Mouse (Mus musculus): ENCODE data around the gene Jak1. TPM values are rescaled to one million over a fixed set of nuclear protein-coding genes. Genes with fewer than 3 reads are reported as not detected.

Gene Jak1
- polyA plus RNA-seq, 1 experiment from 2014 or later: 77.0 TPM

- Histone ChIP-seq H3K36me3 (ENCODE audit: control insufficient read depth, insufficient read depth, low read length) (no peaks in the 10 kb centered on the region), H3K9me3 (ENCODE audit: control insufficient read depth, low read length) (no peaks in the 10 kb centered on the region), H3K4me3 (replicated peaks; ENCODE audit: low read depth, low read length) (peak overlapping the region; percentile 98), H3K9ac (replicated peaks; ENCODE audit: low read length) (peak overlapping the region; percentile 80), H3K27me3 (ENCODE audit: control insufficient read depth, insufficient read depth, low read length) (no peaks in the 10 kb centered on the region), H3K4me1 (ENCODE audit: control insufficient read depth, insufficient read depth, low read length) (no peaks in the 10 kb centered on the region), H3K4me2 (ENCODE audit: low read length) (peak overlapping the region; percentile 78), H3K27ac (replicated peaks; ENCODE audit: low read depth, low read length) (peak overlapping the region; percentile 68; the same call in 1 of the 2 replicates)
- WGBS: 7% methylated on average over 26 of the region's 26 CpGs
- DNase-seq (peak; percentile 53), ATAC-seq (ENCODE audit: low FRiP score, low TSS enrichment) (peak; percentile 54)
Observed at GRCm38 (mm10) chr4:101263968-101264740, 928 bp downstream of the Jak1 start.

- Histone ChIP-seq H3K9ac (replicated peaks; ENCODE audit: low read length) (no peak overlapping the region), H3K4me3 (replicated peaks; ENCODE audit: low read depth, low read length) (no peak overlapping the region), H3K4me2 (ENCODE audit: low read length) (no peak overlapping the region), H3K4me1 (ENCODE audit: control insufficient read depth, insufficient read depth, low read length) (no peaks in the 10 kb centered on the region), H3K36me3 (ENCODE audit: control insufficient read depth, insufficient read depth, low read length) (no peaks in the 10 kb centered on the region), H3K27ac (replicated peaks; ENCODE audit: low read depth, low read length) (no peak overlapping the region), H3K9me3 (ENCODE audit: control insufficient read depth, low read length) (no peaks in the 10 kb centered on the region), H3K27me3 (ENCODE audit: control insufficient read depth, insufficient read depth, low read length) (no peaks in the 10 kb centered on the region)
- no peak for ATAC-seq (ENCODE audit: low FRiP score, low TSS enrichment)
- WGBS: 87% methylated on average over 5 of the region's 5 CpGs
- DNase-seq: no peak
Observed at GRCm38 (mm10) chr4:101261596-101261995, 3.5 kb downstream of the Jak1 start.

- Histone ChIP-seq H3K27me3 (ENCODE audit: control insufficient read depth, insufficient read depth, low read length) (no peaks in the 10 kb centered on the region), H3K9me3 (ENCODE audit: control insufficient read depth, low read length) (no peaks in the 10 kb centered on the region), H3K27ac (replicated peaks; ENCODE audit: low read depth, low read length) (no peak overlapping the region), H3K4me2 (ENCODE audit: low read length) (no peak overlapping the region), H3K36me3 (ENCODE audit: control insufficient read depth, insufficient read depth, low read length) (no peaks in the 10 kb centered on the region), H3K4me3 (replicated peaks; ENCODE audit: low read depth, low read length) (no peak overlapping the region), H3K4me1 (ENCODE audit: control insufficient read depth, insufficient read depth, low read length) (no peaks in the 10 kb centered on the region), H3K9ac (replicated peaks; ENCODE audit: low read length) (no peak overlapping the region)
- DNase-seq (no peak), ATAC-seq (ENCODE audit: low FRiP score, low TSS enrichment) (no peak)
- WGBS: 89% methylated on average over 8 of the region's 8 CpGs
Observed at GRCm38 (mm10) chr4:101260744-101261291, 4.3 kb downstream of the Jak1 start.

GRCm38 (mm10) chr4:101256526-101257210 is 8.4 kb downstream of the Jak1 start:
- Histone ChIP-seq H3K4me2 (ENCODE audit: low read length) (no peak overlapping the region), H3K36me3 (ENCODE audit: control insufficient read depth, insufficient read depth, low read length) (no peaks in the 10 kb centered on the region), H3K27me3 (ENCODE audit: control insufficient read depth, insufficient read depth, low read length) (no peaks in the 10 kb centered on the region), H3K4me1 (ENCODE audit: control insufficient read depth, insufficient read depth, low read length) (no peaks in the 10 kb centered on the region), H3K4me3 (replicated peaks; ENCODE audit: low read depth, low read length) (no peak overlapping the region), H3K27ac (replicated peaks; ENCODE audit: low read depth, low read length) (no peak overlapping the region), H3K9me3 (ENCODE audit: control insufficient read depth, low read length) (no peaks in the 10 kb centered on the region), H3K9ac (replicated peaks; ENCODE audit: low read length) (no peak overlapping the region)
- no peak for DNase-seq
- WGBS: 86% methylated on average over 3 of the region's 3 CpGs
- no peak for ATAC-seq (ENCODE audit: low FRiP score, low TSS enrichment)

- WGBS: 84% methylated on average over 8 of the region's 8 CpGs
- Histone ChIP-seq H3K4me3 (replicated peaks; ENCODE audit: low read depth, low read length) (no peak overlapping the region), H3K36me3 (ENCODE audit: control insufficient read depth, insufficient read depth, low read length) (no peaks in the 10 kb centered on the region), H3K4me1 (ENCODE audit: control insufficient read depth, insufficient read depth, low read length) (no peaks in the 10 kb centered on the region), H3K9ac (replicated peaks; ENCODE audit: low read length) (no peak overlapping the region), H3K9me3 (ENCODE audit: control insufficient read depth, low read length) (no peaks in the 10 kb centered on the region), H3K27ac (replicated peaks; ENCODE audit: low read depth, low read length) (no peak overlapping the region), H3K27me3 (ENCODE audit: control insufficient read depth, insufficient read depth, low read length) (no peaks in the 10 kb centered on the region), H3K4me2 (ENCODE audit: low read length) (no peak overlapping the region)
- ATAC-seq (ENCODE audit: low FRiP score, low TSS enrichment): no peak
- DNase-seq: no peak
Observed at GRCm38 (mm10) chr4:101254606-101255349, 10.3 kb downstream of the Jak1 start.

GRCm38 (mm10) chr4:101254015-101254414 is 11.1 kb downstream of the Jak1 start:
- Histone ChIP-seq H3K4me1 (ENCODE audit: control insufficient read depth, insufficient read depth, low read length) (no peaks in the 10 kb centered on the region), H3K9ac (replicated peaks; ENCODE audit: low read length) (no peak overlapping the region), H3K36me3 (ENCODE audit: control insufficient read depth, insufficient read depth, low read length) (no peaks in the 10 kb centered on the region), H3K4me2 (ENCODE audit: low read length) (no peak overlapping the region), H3K4me3 (replicated peaks; ENCODE audit: low read depth, low read length) (no peak overlapping the region), H3K9me3 (ENCODE audit: control insufficient read depth, low read length) (no peaks in the 10 kb centered on the region), H3K27me3 (ENCODE audit: control insufficient read depth, insufficient read depth, low read length) (no peaks in the 10 kb centered on the region), H3K27ac (replicated peaks; ENCODE audit: low read depth, low read length) (no peak overlapping the region)
- 93% methylated on average over 7 of the region's 7 CpGs for WGBS
- ATAC-seq (ENCODE audit: low FRiP score, low TSS enrichment) (no peak), DNase-seq (no peak)

- Histone ChIP-seq H3K36me3 (ENCODE audit: control insufficient read depth, insufficient read depth, low read length) (no peaks in the 10 kb centered on the region), H3K4me3 (replicated peaks; ENCODE audit: low read depth, low read length) (no peak overlapping the region)
- 88% methylated on average over 13 of the region's 13 CpGs for WGBS
Observed at GRCm38 (mm10) chr4:101252781-101253622, 12.1 kb downstream of the Jak1 start.

GRCm38 (mm10) chr4:101252016-101252415 is 13.1 kb downstream of the Jak1 start:
- Histone ChIP-seq H3K4me2 (ENCODE audit: low read length) (no peak overlapping the region), H3K4me3 (replicated peaks; ENCODE audit: low read depth, low read length) (no peak overlapping the region), H3K9me3 (ENCODE audit: control insufficient read depth, low read length) (no peaks in the 10 kb centered on the region), H3K4me1 (ENCODE audit: control insufficient read depth, insufficient read depth, low read length) (no peaks in the 10 kb centered on the region), H3K9ac (replicated peaks; ENCODE audit: low read length) (no peak overlapping the region), H3K27me3 (ENCODE audit: control insufficient read depth, insufficient read depth, low read length) (no peaks in the 10 kb centered on the region), H3K27ac (replicated peaks; ENCODE audit: low read depth, low read length) (no peak overlapping the region), H3K36me3 (ENCODE audit: control insufficient read depth, insufficient read depth, low read length) (no peaks in the 10 kb centered on the region)
- ATAC-seq (ENCODE audit: low FRiP score, low TSS enrichment) (no peak), DNase-seq (no peak)

More at GRCm38 (mm10) chr4:101252781-101253622, 12.1 kb downstream of the Jak1 start:
- Histone ChIP-seq H3K4me1 (ENCODE audit: control insufficient read depth, insufficient read depth, low read length) (no peaks in the 10 kb centered on the region), H3K9me3 (ENCODE audit: control insufficient read depth, low read length) (no peaks in the 10 kb centered on the region), H3K4me2 (ENCODE audit: low read length) (no peak overlapping the region), H3K27me3 (ENCODE audit: control insufficient read depth, insufficient read depth, low read length) (no peaks in the 10 kb centered on the region), H3K27ac (replicated peaks; ENCODE audit: low read depth, low read length) (no peak overlapping the region), H3K9ac (replicated peaks; ENCODE audit: low read length) (no peak overlapping the region)
- no peak for DNase-seq
- ATAC-seq (ENCODE audit: low FRiP score, low TSS enrichment): no peak
